Mouse (Mus musculus): ENCODE results near the gene Rabgef1.

Rabgef1 gene

DNA sequence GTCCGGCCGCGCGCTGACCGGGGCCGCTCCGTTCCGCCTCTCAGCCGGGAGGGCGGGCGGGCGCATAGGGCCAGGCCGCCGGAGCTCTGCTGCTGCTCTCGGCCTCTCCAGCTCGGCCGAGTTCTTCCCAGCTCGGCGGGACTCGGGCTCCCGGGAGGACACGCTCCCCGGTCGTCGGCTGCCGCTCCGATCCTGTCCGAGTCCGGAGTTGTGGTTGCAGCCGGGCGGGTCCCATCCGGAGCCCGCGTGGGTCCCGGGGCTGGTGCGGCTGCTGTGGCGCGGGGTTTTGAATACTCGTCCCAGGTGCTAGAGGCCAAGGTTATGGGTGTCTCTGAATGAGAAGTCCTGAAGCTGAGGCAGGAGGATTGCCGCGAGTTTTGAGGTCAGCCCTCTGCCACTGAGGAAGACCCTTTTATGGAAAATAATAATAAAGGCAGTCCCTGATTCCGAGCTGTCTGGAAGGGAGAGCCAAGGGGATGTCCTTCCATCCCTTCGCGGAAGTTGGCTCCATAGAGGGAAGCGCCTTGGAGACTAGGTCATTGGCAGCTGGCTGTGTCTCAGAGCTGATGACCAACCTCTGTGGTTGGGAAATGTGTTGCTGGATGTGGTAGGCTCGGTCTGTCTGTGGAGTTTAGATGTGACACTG, 481 bp downstream of the Rabgef1 start:
- peak; percentile 37 to 47 for DNase-seq (ENCODE audit: low spot score in 2 of 2)

DNA sequence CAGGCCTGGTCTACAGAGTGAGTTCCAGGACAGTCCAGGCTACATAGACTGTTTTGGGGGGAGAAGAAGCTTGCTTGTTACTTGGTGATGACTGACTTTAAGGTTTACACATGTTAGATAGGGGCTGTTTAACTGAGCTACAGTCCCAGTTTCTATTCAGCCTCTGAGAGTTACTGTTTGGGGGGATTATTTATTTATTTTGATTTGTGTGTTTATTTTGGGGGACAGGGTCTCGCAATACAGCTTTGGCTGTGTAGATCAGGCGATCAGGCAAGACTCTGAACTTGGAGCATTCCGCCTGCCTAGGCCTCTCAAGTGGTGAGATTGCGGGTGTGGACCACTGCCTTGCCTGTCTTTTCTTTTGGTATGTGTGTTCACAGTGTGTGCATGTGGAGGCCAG, 1.4 kb downstream of the Rabgef1 start:
- no peak for DNase-seq (ENCODE audit: low spot score in 2 of 2)

DNA sequence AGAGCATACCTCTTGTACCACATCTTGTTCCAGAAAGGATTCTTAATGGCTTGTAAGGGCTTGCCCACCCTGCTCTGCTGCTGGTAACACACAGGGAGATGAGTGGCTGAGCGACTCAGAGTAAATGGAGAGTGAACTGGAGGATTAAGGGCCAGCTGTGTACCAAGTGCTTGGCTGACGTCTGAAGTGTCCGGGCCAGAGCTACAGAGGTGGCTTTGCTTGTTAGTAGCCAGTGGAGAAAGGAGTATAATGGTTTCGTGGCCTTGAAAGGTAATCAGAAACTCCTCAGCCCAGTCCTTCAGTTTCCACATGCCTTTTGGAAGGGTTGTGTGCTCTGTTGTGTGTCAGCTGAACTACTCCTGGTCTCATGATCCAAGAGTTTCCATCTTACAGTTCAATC, 6.3 kb downstream of the Rabgef1 start:
- no peak for DNase-seq (ENCODE audit: low spot score in 2 of 2)

DNA sequence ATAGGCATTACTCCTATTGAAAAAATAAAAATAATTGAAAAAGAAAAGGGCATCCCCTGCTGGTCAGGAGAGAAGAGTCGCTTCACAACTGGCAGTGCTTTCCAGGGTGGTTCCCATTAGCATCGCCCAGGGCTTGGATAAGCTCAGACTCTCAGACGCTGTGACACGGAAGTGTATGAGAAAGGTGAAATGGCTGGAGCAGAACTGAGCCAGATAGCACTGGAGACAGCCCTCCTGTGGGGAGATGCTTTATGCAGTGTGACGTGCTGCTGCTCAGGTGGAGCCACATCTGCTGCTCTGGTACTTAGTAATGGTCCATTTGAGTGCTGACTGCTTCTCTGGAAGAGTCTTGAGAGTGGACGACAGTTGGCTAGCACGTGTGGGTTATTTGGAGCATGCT, 8.8 kb downstream of the Rabgef1 start:
- no peak for DNase-seq (ENCODE audit: low spot score in 2 of 2)

DNA sequence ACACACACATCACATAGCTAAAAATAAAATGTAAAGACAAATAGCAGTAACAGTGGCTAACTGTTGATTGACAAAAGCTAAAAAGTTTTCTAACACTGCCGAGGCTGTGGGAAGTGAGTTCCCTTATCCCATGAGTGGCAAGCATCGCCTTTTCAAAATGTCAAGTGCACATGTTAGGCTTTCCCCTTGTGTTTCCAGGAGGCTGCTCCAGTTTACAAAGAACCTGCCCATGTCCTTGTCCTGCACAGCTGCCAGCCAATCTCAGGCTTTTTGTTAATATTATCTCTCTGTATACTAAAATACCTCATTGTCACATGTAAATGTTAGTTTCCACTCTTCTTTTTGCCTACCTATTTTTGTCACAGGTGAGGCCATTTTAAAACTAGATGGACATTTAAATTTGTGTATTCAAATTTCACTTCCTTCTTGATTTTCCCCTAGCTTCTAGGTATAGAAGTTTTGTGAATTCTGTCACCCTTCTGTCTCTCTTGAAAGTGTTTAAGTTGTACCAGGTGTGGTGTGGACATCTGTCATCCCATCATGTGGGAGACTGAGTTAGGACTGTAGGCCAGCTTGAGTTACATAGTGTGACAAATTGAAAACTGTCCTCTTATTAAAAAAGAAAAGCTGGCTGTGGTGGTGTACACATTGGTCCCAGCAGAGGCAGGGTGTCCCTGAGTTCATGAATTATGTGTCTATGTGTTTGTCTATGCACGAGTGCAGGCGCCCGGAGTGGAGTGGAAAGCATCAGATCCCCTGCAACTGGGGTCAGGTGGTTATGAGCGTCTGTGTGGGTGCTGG, 10.3 kb downstream of the Rabgef1 start:
- peak; percentile 29 to 47 for DNase-seq (ENCODE audit: low spot score in 2 of 2)

DNA sequence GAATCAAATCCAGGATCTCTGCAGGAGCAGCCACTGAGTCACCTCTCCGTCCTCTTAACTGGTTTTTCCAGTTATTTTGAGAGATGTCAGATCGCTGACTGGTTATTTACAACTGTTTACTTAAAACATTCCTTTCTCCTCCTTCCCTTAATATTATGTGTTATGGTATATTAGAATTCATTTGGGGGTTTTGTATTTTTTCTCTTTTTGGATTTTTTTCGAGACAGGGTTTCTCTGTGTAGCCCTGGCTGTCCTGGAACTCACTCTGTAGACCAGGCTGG, 10.9 kb downstream of the Rabgef1 start:
- no peak for DNase-seq (ENCODE audit: low spot score in 2 of 2)

DNA sequence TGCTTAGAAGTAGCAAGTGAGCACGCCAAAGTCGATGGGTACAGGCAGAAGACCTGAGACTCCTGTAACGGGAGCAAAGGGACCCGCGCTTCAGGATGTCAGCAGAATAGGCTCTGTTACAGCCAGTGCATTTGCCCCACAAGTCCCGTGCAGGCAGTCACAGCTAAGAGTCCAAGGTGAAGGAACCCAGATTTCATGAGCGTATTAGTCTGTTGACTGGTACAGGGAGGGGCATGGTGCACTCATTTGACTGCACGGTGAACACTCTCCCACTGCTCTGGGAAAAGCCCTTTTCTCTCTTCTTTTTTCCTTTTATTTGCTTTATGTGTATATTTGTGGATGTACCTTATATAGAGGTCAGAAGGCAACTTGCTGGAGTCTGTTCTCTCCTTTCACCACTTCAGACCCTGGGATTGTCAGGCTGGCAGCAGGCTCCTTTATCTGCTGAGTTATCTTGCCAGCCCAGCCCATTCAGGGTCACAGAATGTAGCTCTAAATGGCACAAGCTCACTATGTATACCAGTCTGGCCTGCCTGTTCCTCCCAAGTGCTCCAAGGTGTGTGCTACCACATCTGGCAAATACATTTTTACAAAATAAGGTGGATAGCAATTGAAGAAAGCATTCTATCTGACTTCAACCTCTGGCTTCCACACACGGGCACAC, 12.7 kb downstream of the Rabgef1 start:
- DNase-seq (ENCODE audit: low spot score in 2 of 2) = no peak

DNA sequence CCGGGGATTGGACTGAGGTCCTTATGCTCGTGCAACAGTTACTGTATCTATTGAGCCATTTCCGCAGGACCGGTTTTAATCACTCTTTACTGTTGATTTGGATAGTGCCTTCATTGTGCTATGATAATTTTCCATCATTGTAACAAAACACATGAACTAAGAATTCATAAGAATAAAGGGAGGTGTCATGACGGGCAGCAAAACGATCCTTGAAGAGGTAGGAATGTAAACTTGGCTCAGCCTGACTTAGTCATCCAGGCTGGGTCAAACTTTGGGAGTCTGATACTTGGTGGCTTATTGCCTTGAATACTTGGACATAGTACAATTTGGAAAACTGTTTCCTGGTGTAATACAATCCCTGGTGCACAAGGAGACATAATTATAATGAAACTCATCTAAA, 13.7 kb downstream of the Rabgef1 start:
- no peak for DNase-seq (ENCODE audit: low spot score in 2 of 2)

DNA sequence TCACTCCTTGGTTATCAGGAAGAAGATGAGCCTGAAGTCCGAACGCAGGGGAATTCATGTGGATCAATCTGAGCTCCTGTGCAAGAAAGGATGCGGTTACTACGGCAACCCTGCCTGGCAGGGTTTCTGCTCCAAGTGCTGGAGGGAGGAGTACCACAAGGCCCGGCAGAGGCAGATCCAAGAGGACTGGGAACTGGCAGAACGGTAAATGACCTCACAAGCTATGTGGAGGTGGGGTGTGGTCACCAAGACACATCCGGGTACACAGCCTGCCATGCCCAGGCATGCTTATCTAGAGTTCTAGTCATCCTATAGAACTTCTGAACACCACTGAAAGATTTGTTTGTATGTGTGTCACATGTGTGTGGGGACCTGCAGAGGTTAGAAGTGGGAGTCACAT, 15.8 kb downstream of the Rabgef1 start:
- no peak for DNase-seq (ENCODE audit: low spot score in 2 of 2)

DNA sequence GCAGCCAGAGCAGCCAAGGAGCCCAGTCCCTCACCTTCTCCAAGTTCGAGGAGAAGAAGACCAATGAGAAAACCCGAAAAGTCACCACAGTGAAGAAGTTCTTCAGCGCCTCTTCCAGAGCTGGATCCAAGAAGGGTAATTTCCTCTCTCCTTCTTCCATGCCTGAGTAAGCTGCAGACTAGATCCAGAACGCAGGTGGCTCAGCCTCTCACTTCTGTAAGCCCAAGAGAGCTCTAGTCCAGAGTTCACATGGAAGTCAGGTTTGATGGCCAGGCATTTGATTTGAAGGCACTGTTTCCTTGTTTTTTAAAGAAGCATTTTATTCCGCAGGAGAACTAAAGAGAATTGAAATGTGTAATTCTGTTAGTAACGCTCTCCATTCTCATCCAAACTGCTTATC, 19.3 kb downstream of the Rabgef1 start:
- no peak for DNase-seq (ENCODE audit: low spot score in 2 of 2)

DNA sequence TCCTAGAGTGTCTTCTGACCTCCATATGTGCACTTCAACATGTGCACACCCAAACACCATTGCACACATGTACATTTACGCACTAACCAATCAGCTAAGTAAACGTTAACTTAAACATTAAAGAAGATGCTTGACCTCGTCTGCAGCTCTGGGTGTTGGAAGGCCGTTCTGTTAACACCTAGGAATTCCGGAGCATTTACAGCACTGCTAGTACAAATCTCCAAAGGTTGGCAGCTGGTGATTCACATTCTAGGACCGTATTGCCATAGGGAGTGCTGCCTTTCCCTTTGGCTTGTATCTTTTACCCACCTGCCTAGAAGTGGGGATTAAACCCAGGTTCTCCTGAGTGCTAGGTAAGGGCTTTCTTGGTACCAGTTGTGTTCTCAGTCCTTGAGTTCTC, 20.3 kb downstream of the Rabgef1 start:
- DNase-seq (ENCODE audit: low spot score in 2 of 2) = no peak

DNA sequence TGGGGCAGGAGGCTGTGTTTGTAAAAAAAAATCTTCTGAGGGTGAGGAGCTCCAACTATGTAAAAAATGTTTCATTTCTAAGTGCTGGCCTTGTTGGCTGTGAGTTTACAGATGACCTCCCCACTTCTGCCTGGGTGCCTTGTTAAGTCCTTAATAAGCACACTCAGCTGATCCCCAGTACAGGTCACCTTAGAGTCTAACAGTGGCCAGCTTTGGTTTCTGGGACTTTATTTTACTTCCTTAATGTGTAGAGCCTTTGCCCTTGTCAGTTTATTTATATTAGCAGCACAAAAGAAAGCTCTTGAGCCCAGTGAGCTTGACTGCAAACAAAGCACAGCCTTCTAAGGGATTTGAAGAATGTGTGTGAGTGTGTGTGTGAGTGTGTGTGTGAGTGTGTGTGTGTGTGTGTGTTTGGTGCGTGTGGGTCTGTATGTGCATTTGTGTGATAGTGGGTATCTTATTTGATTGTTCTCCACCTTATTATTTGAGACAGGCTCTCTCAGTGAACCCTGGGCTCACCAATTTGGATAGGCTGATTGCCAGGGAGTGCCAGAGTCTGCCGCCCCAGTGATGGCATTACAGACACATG, 20.9 kb downstream of the Rabgef1 start:
- no peak for DNase-seq (ENCODE audit: low spot score in 2 of 2)

DNA sequence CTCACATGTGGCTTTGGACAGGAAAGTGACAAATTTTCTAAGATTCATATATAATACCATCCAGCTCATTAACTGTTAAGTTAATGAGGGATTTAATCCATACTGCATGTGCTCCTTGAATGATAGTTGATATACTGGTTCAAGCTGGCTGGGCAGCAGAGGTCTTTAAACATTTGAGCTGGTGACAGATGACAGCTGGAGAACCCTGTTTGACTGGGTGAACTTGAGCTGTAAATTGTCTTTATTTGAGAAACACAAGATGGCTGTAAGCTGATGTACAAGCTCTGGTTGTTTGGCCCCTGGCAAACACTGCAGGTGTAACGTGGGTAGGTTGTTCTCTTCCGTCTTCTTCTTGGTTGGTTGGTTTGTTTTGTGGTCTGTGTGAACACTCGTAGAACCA, 22.2 kb downstream of the Rabgef1 start:
- no peak for DNase-seq (ENCODE audit: low spot score in 2 of 2)

DNA sequence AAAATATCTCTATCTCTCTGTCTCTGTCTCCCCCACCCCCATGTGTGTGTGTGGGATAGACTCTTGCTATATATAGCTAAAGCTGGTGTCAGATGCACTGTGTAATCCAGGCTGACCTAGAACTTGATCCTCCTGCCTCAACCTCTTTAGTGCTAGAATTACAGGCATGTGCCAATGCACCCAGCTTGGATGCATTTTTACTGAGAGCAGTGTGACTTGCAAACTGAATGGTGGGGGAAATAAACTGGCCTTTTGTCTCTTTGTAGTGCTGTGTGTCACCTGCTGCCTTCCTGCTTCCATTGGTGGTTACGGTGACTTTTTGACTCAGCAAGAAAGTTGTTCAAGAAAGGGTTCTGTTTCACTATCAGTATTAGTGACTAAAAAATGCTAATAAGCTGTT, 24.7 kb downstream of the Rabgef1 start:
- DNase-seq (ENCODE audit: low spot score in 2 of 2) = no peak

DNA sequence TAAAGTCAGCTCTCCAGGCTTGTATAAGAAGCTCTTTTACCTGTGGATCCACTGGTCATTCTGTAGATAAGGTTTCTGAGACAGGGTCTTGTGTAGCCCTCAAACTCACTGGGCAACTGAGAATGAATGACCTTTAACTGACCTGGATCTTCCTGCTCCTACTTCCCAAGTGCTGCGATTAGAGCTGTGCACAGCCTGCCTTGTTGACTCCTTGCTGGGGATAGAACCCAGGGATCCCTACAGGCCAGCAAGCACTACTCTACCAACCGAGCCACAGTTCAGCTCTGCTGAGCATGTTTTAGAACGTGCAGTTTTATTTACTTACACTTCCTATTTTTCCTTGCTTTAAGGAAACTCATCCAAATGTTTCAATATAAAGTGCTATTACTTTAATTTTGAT, 25.9 kb downstream of the Rabgef1 start:
- DNase-seq (ENCODE audit: low spot score in 2 of 2) = no peak

DNA sequence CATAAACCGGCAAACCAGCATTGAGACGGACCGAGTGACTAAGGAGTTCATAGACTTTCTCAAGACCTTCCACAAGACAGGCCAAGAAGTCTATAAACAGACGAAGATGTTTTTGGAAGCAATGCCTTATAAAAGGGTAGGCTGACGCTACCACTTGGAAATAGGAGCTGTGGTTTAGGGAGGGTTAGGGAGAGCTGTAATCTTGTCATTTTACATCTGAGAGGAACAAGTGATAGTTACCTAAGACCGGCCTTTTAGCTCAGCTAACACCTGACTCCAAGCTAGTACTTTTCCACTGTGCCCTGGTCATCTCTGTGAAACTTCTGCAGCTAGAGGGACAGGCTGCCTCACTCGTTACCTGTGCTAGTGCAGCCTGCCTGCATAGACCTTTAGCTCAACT, 26.4 kb downstream of the Rabgef1 start:
- DNase-seq (ENCODE audit: low spot score in 2 of 2) = no peak

DNA sequence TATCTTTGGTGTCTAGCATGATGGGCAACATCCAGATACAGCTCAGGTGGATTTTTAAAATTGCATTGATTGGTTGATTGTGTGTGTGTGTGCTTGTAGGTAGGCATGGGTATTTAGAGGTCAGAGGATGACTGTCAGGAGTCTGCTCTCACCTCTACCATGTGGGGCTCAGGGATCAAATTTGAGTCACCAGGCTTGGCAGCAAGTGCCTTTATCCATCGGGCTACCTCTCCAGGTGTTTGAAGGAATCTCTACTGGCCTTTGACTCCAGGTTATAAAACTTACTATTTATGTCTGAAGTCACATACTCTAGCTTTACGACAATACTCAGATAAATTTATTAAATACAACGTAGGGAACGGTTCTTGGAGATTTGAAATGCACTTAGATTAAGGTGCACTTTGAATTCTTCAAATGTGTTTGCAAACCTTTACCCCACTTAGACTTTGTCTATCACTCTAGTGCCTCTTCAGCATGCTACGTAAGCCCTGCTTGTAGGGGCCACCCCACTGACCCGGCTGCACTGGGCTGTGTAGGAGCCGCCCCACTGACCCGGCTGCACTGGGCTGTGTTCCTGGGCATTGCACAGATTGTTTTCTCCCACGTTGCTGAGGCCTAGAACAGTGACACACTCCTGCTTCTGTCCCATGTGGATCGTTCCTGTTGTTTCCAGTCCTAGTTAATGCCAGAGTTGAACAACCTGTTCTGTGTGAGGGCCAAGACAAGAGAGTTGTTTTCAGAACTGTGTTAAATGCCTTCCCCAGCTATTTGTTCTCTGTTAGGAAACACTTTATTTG, 28.8 kb downstream of the Rabgef1 start:
- DNase-seq (ENCODE audit: low spot score in 2 of 2) = no peak

DNA sequence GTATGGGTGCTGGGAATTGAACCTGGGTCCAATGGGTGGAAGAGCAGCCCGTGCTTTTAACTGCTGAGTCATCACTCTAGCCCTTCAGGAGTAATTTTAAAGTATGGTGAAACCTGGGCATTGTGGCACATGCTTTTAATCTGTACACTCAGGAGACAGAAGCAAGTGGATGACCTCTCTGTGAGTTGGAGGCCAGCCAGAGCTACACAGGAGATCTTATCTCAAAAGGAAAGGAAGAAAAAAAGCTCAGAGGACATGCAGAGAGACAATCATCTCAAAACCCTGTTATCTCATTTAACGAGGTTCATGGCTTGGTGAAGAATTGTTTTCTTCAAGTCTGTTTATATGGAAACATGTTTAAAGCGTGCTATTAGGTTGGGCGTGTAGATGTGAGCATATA, 32.4 kb downstream of the Rabgef1 start:
- DNase-seq (ENCODE audit: low spot score in 2 of 2) = no peak

DNA sequence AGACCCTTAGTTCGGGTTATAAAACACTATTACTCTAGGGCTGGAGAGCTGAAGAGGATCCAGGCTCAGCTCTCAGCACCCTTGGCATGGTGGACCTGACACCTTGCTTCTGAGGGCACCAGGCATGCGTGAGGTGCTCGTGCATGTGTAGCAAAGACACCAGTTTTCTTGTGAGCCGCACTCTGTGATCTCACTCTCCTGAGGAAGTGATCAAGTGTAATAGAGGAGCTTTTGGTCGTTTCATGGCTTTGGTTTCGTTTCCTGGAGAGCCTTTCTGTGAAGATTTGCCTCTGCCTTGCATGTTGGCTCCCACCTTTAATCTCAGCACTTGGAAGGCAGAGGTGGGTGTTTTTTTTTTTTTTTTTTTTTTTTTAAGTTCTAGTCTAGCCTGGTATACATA, 33.0 kb downstream of the Rabgef1 start:
- no peak for DNase-seq (ENCODE audit: low spot score in 2 of 2)

DNA sequence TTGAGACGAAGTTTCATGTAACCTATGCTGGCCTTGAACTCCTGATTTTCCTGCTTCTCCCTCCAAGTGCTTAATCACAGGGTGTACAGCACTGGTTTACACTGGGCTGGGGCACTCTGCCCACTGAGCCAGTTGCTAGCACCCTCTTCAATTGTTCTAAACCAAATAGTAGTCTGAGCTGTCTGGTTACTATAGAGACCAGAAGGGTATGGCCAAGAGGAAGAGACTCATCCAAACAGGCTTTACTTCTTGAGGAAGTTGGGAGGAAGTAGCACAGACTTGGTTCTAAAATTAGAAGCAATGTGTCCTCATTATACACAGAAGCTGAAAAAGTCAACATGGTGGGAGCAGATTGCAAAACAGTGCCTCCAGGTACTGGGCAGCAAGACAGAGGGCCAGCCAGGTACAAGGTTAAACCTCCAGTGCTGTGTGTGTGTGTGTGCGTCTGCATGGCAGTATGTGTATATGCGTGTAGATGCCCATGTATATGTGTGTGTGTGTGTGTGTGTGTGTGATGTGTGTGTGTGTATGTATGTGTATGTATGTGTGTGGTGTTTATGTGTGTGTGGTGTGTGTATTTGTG, 33.9 kb downstream of the Rabgef1 start:
- DNase-seq (ENCODE audit: low spot score in 2 of 2) = no peak

DNA sequence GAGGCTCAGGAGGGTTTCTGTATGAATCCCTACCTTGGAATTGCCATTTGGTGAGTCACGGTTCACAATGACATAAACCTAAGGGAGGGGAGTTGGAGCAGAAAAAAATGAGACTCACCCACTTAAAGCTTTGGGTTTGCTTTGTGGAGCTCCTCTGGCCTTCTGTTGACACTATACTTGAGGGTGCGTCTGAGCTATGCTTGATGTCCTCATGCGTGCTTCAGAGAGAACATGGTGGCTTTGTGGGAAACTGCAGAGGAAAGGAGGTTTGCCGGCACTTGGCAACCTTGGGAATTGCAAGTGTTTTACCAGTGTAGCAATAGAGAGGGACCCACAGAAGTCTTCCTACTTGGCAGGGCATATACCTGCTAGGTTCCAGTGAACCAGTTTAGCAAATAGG, 35.7 kb downstream of the Rabgef1 start:
- DNase-seq (ENCODE audit: low spot score in 2 of 2) = no peak

DNA sequence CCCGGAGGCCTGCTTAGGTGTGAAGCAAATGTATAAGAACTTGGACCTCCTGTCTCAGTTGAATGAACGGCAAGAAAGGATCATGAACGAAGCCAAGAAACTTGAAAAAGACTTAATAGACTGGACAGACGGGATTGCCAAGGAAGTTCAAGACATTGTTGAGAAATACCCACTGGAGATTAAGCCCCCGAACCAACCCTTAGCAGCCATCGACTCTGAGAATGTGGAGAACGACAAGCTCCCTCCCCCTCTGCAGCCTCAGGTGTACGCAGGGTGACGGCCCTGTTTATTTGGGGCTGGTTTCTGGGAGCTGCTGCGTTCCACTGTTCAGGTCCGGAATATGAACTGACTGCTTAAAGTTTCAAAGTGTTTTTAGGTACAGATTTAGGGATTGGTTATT, 41.4 kb downstream of the Rabgef1 start:
- no peak for DNase-seq (ENCODE audit: low spot score in 2 of 2)
